8 mouse cellular contexts compared by ENCODE assay signal in the genomic region with DNA sequence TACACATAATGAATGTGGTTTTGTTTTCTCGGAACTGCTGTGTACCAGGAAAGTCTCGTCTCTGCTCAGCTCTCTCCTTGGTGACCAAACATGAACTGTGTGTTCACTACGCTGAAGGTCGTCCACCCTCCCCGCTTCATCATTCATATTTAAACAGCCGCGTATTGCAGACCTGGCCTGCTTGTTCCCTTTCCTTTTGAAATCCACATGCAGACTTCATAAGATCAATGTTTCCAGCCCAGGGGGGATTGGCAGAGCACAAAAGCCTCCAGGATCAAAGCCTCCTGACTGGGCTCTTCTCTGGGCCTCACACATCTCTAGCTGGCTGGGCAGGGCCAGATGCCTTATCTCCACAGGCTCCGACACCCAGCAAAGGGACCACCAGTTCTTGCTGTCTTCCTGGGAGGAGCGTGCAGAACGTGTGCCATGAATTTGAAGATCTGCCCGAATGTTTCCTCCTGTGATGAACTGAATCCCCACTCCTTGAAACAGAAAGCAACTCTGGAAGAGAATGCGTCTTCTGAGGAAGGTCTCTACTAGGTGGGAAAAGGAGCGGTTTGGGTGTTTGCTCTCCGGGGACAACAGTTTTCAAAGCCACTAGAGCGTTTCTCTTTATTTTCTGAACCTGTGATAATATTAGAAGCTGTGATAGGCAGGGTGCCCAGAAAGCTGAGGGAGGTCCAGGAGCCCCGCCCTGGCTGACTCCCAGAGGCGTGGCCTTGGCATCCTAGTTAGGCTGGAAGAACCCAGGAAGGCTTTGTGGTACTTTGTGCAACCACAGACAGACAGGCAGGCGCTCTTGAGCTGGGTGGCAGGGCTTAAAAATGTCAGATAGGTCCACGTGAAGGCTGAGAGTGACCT. TPM values are rescaled to one million over a fixed set of nuclear protein-coding genes. Genes with fewer than 3 reads are reported as not detected.
DNase-seq lines count a peak whose midpoint lies in the region; ATAC-seq and TF ChIP-seq lines count a peak whose summit lies in the region.

No protein-coding gene starts in this region.

- peak overlapping the region; percentile 53 for H3K4me2 ChIP-seq in heart, embryonic 15.5 days

- H3K9me3 ChIP-seq in heart, embryonic 15.5 days (replicated peaks): no peaks in the 10 kb centered on the region

- H3K4me3 ChIP-seq in layer of hippocampus, adult 2 months: no peak overlapping the region; the same call in 1 of the 2 replicates
- peak overlapping the region; percentile 21 for H3K4me3 ChIP-seq in heart, embryonic 15.5 days
- no peak overlapping the region for H3K4me3 ChIP-seq in testis, adult 2 months (ENCODE audit: control insufficient read depth, low read depth, low read length)

- TF ChIP-seq POLR2A in testis, adult 2 months (IDR thresholded peaks at IDR 0.05; ENCODE audit: control insufficient read depth, low read depth, low read length): no peak

- 0 out of 2 replicates have a peak overlapping the region, but pooled peaks have one; percentile 19 for H3K9ac ChIP-seq in heart, embryonic 15.5 days

- 0 out of 2 replicates have a peak, but pooled peaks cover 2% of the 10 kb centered on the region for H3K27me3 ChIP-seq in heart, embryonic 15.5 days
- no peaks in the 10 kb centered on the region for H3K27me3 ChIP-seq in testis, adult 2 months (ENCODE audit: control insufficient read depth, insufficient read depth, low read length)

- WGBS in heart, embryonic 15.5 days: 38% methylated on average over 19 of the region's 19 CpGs

- no peaks in the 10 kb centered on the region for H3K36me3 ChIP-seq in heart, embryonic 15.5 days
- H3K36me3 ChIP-seq in testis, adult 2 months (ENCODE audit: control insufficient read depth, insufficient read depth, low read length): no peaks in the 10 kb centered on the region

- peak overlapping the region; percentile 72 for H3K27ac ChIP-seq in layer of hippocampus, adult 2 months
- H3K27ac ChIP-seq in heart, embryonic 15.5 days: peak overlapping the region; percentile 84
- peak overlapping the region; percentile 78 for H3K27ac ChIP-seq in testis, adult 2 months (ENCODE audit: control insufficient read depth, insufficient read depth, low read depth, low read length)

- ATAC-seq in heart, embryonic 15.5 days (replicated peaks; ENCODE audit: insufficient number of reproducible peaks, insufficient read depth, low FRiP score, low read depth): peak; percentile 81

- peak; percentile 24; the same call in 1 of the 2 replicates for TF ChIP-seq CTCF in layer of hippocampus, adult 2 months (conservative IDR thresholded peaks at IDR 0.05)
- TF ChIP-seq CTCF in testis, adult 2 months (IDR thresholded peaks at IDR 0.05; ENCODE audit: control insufficient read depth, insufficient read depth, insufficient replicate concordance, low read depth, low read length): no peak

- H3K4me1 ChIP-seq in heart, embryonic 15.5 days (replicated peaks): peaks cover 12% of the 10 kb centered on the region
- H3K4me1 ChIP-seq in testis, adult 2 months (ENCODE audit: control insufficient read depth, insufficient read depth, low read length): peaks cover 3% of the 10 kb centered on the region

- DNase-seq in layer of hippocampus, adult 2 months (ENCODE audit: low spot score in 2 of 2): no peak
- no peak for DNase-seq in layer of hippocampus, adult 18-20 months (ENCODE audit: low spot score in 2 of 2)
- DNase-seq in adrenal gland, postnatal 10 days: peak; percentile 84
- DNase-seq in lung, postnatal 25 days (ENCODE audit: low spot score): peak; percentile 48
- DNase-seq in cerebellum, adult 9-10 months: no peak
- DNase-seq in T-cell, adult 2 months (ENCODE audit: low spot score): no peak

RNA-seq across cellular contexts. Expression of a gene that starts 10.0 kb away (rescaled TPM):
- total RNA-seq in layer of hippocampus, adult 2 months (2021): 1 to 10 TPM; 1.7 to 1.8 TPM
- total RNA-seq in layer of hippocampus, adult 18-20 months (2021): 1 to 10 TPM; 2.0 to 2.3 TPM
- total RNA-seq in adrenal gland, postnatal 10 days (2021): 1 to 10 TPM; 9.1 to 9.5 TPM
- 1.6 and 2.0 TPM in 2 replicates for polyA plus RNA-seq in heart, embryonic 15.5 days (2015; fragmentation: Nextera tagmentation; extraction: Ambion mirVana)
- 7.5 and 7.8 TPM in 2 replicates for polyA plus RNA-seq in testis, adult 2 months (2012; rRNA removed)

RNA-seq across cellular contexts. Expression of a gene that starts 12.9 kb away (rescaled TPM):
- total RNA-seq in layer of hippocampus, adult 2 months (2021): 10 to 100 TPM; 43.9 to 47.0 TPM
- 10 to 100 TPM; 45.9 to 46.2 TPM for total RNA-seq in layer of hippocampus, adult 18-20 months (2021)
- total RNA-seq in adrenal gland, postnatal 10 days (2021): 100 to 1,000 TPM; 158 to 160 TPM
- polyA plus RNA-seq in heart, embryonic 15.5 days (2015; fragmentation: Nextera tagmentation; extraction: Ambion mirVana): 155 and 163 TPM in 2 replicates
- polyA plus RNA-seq in testis, adult 2 months (2012; rRNA removed): 13.8 and 14.2 TPM in 2 replicates

Comparison
In these comparisons a context has a peak if more than half of its experiments do, and no peak if none do; other contexts are left out.
1. DNase-seq: peak in adrenal gland, postnatal 10 days (single experiment) and lung, postnatal 25 days (single experiment); none in layer of hippocampus, adult 2 months (0 of 2), layer of hippocampus, adult 18-20 months (0 of 2), cerebellum, adult 9-10 months (single experiment) and T-cell, adult 2 months (single experiment).
2. Peak in every context shown above with its lines, with median percentiles within 50 percentile points of each other: H3K27ac ChIP-seq.